Mouse (Mus musculus): ENCODE data around the gene Gm5286.
"Not testable (repeated sequence)": the region's sequence is repeated elsewhere in the genome, so short reads cannot be mapped to it uniquely, and the experiment has no call there.

Gm5286 gene

GRCm38 (mm10) chr3:94196414-94196813 is at the start of gene Gm5286:
Gm5286 (plus strand) TSS chr3:94196714.
- not testable (repeated sequence) for DNase-seq (ENCODE audit: low read depth in 2 of 2, low spot score in 2 of 2)

DNA sequence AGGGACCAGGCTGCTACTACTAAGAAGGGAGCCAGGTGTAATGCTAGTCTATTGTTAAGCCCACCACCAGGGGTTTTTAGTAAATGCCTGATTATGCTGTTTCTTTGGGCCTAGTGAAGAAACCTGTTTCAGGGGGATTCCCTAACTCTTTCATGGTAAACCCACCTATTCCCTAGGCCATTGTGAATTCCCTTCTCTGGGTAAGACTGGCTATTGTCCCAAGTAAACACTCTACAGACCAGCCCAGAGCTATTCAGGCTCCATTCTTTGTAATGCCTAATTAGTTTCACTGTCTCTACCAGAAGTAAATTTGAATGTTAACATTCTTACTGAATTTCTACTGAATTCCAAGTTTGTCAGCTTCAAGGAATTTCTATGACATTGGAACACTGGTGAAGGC is 29.2 kb upstream of the Gm5286 start:
- not testable (repeated sequence) for DNase-seq (ENCODE audit: low read depth in 2 of 2, low spot score in 2 of 2)

DNA sequence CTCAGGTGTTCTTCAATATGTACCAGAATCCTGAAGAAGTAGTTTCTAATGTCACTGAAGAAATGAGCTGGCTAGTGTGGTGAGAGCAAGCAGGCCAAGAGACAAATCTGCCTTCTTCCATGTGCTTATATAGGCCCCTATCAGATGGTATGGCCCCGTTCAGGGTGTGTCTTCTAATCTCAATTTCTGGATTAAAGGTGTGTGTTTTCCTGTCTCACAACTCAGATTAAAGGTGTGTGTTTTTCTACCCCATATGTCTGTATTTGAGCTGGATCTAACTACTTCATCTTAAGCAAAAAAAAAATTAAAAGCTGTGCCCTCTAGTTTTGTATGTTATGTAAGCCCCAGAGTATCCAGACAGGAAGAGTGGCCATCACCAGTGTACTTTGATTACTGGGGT is 18.4 kb upstream of the Gm5286 start, which contains the start of gene Gm10696:
Gm10696 (minus strand) TSS at position 101 of the 400 bp plus-strand sequence.
- not testable (repeated sequence) for DNase-seq (ENCODE audit: low read depth in 2 of 2, low spot score in 2 of 2)
